Mouse (Mus musculus): ENCODE measurements around the gene Lrp6. TPM values are rescaled to one million over a fixed set of nuclear protein-coding genes. Genes with fewer than 3 reads are reported as not detected.
A peak's percentile ranks its signal among the peaks of the same experiment; 100 is the strongest.

Gene Lrp6
- polyA plus RNA-seq, 1 experiment from 2014 or later: 37.5 TPM

- Histone ChIP-seq H3K4me3 (replicated peaks) (no peak overlapping the region), H3K9me3 (replicated peaks) (no peaks in the 10 kb centered on the region), H3K4me1 (peaks cover 45% of the 10 kb centered on the region), H3K9ac (no peak overlapping the region), H3K27ac (peak overlapping the region; percentile 67), H3K4me2 (0 out of 2 replicates have a peak overlapping the region, but pooled peaks have one; percentile 9), H3K36me3 (peaks cover 9% of the 10 kb centered on the region), H3K27me3 (no peaks in the 10 kb centered on the region)
- ATAC-seq (replicated peaks; ENCODE audit: low FRiP score): peak; percentile 78
- 29% methylated on average over 10 of the region's 10 CpGs for WGBS
Observed at GRCm38 (mm10) chr6:134526821-134527595, 39.8 kb downstream of the Lrp6 start.

GRCm38 (mm10) chr6:134526275-134526674 lies 40.5 kb downstream of the Lrp6 start:
- H3K27me3 ChIP-seq: no peaks in the 10 kb centered on the region
- no peaks in the 10 kb centered on the region for H3K9me3 ChIP-seq (replicated peaks)
- no peak overlapping the region for H3K4me2 ChIP-seq
- no peak overlapping the region for H3K4me3 ChIP-seq (replicated peaks)
- peak overlapping the region; percentile 67 for H3K27ac ChIP-seq
- peaks cover 51% of the 10 kb centered on the region for H3K4me1 ChIP-seq
- ATAC-seq (replicated peaks; ENCODE audit: low FRiP score): no peak
- H3K9ac ChIP-seq: no peak overlapping the region
- H3K36me3 ChIP-seq: peaks cover 9% of the 10 kb centered on the region
- 55% methylated on average over 5 of the region's 5 CpGs for WGBS

GRCm38 (mm10) chr6:134521411-134521810 lies 45.4 kb downstream of the Lrp6 start:
- peak; percentile 67; the same call in 1 of the 2 replicates for ATAC-seq (replicated peaks; ENCODE audit: low FRiP score)
- peaks cover 6% of the 10 kb centered on the region; the same call in 1 of the 2 replicates for H3K36me3 ChIP-seq
- no peak overlapping the region for H3K4me3 ChIP-seq (replicated peaks)
- 0 out of 2 replicates have a peak overlapping the region, but pooled peaks have one; percentile 4 for H3K9ac ChIP-seq
- no peaks in the 10 kb centered on the region for H3K27me3 ChIP-seq
- no peaks in the 10 kb centered on the region for H3K9me3 ChIP-seq (replicated peaks)
- peak overlapping the region; percentile 63 for H3K27ac ChIP-seq
- H3K4me2 ChIP-seq: no peak overlapping the region
- H3K4me1 ChIP-seq: peaks cover 45% of the 10 kb centered on the region
- 42% methylated on average over 10 of the region's 10 CpGs for WGBS

- no peaks in the 10 kb centered on the region for H3K27me3 ChIP-seq
- H3K9me3 ChIP-seq (replicated peaks): no peaks in the 10 kb centered on the region
- no peak overlapping the region for H3K9ac ChIP-seq
- H3K4me3 ChIP-seq (replicated peaks): no peak overlapping the region
- no peak overlapping the region for H3K4me2 ChIP-seq
- H3K4me1 ChIP-seq: peaks cover 45% of the 10 kb centered on the region
- ATAC-seq (replicated peaks; ENCODE audit: low FRiP score): 0 out of 2 replicates have a peak, but pooled peaks have one; percentile 36
- H3K36me3 ChIP-seq: peaks cover 6% of the 10 kb centered on the region; the same call in 1 of the 2 replicates
- H3K27ac ChIP-seq: no peak overlapping the region
- 48% methylated on average over 3 of the region's 3 CpGs for WGBS
Observed at GRCm38 (mm10) chr6:134520821-134521220, 45.9 kb downstream of the Lrp6 start.

GRCm38 (mm10) chr6:134518450-134518849 lies 48.3 kb downstream of the Lrp6 start:
- 87% methylated on average over 5 of the region's 5 CpGs for WGBS
- Histone ChIP-seq H3K4me2 (no peak overlapping the region), H3K27ac (no peak overlapping the region), H3K9ac (no peak overlapping the region), H3K4me1 (peaks cover 43% of the 10 kb centered on the region), H3K9me3 (replicated peaks) (no peaks in the 10 kb centered on the region), H3K4me3 (replicated peaks) (no peak overlapping the region), H3K27me3 (no peaks in the 10 kb centered on the region), H3K36me3 (peaks cover 6% of the 10 kb centered on the region; the same call in 1 of the 2 replicates)
- ATAC-seq (replicated peaks; ENCODE audit: low FRiP score): no peak

GRCm38 (mm10) chr6:134517141-134517540 lies 49.6 kb downstream of the Lrp6 start:
- Histone ChIP-seq H3K4me2 (no peak overlapping the region), H3K4me1 (peaks cover 51% of the 10 kb centered on the region), H3K27ac (no peak overlapping the region), H3K36me3 (peaks cover 6% of the 10 kb centered on the region; the same call in 1 of the 2 replicates), H3K9me3 (replicated peaks) (no peaks in the 10 kb centered on the region), H3K27me3 (no peaks in the 10 kb centered on the region), H3K4me3 (replicated peaks) (no peak overlapping the region), H3K9ac (no peak overlapping the region)
- ATAC-seq (replicated peaks; ENCODE audit: low FRiP score): no peak
- WGBS: 53% methylated on average over 4 of the region's 4 CpGs

- peak; percentile 61; the same call in 1 of the 2 replicates for ATAC-seq (replicated peaks; ENCODE audit: low FRiP score)
- Histone ChIP-seq H3K9ac (no peak overlapping the region), H3K9me3 (replicated peaks) (no peaks in the 10 kb centered on the region), H3K4me1 (peaks cover 45% of the 10 kb centered on the region), H3K4me2 (no peak overlapping the region), H3K36me3 (peaks cover 6% of the 10 kb centered on the region; the same call in 1 of the 2 replicates), H3K27ac (no peak overlapping the region), H3K4me3 (replicated peaks) (no peak overlapping the region), H3K27me3 (no peaks in the 10 kb centered on the region)
- WGBS: 63% methylated on average over 4 of the region's 4 CpGs
Observed at GRCm38 (mm10) chr6:134515416-134515815, 51.3 kb downstream of the Lrp6 start.

- Histone ChIP-seq H3K27me3 (no peaks in the 10 kb centered on the region), H3K4me2 (no peak overlapping the region), H3K4me3 (replicated peaks) (no peak overlapping the region), H3K27ac (no peak overlapping the region), H3K4me1 (peaks cover 47% of the 10 kb centered on the region), H3K9me3 (replicated peaks) (no peaks in the 10 kb centered on the region), H3K9ac (no peak overlapping the region), H3K36me3 (no peaks in the 10 kb centered on the region)
- 49% methylated on average over 3 of the region's 3 CpGs for WGBS
- ATAC-seq (replicated peaks; ENCODE audit: low FRiP score): no peak
Observed at GRCm38 (mm10) chr6:134513896-134514510, 52.8 kb downstream of the Lrp6 start.

- no peak overlapping the region for H3K4me3 ChIP-seq (replicated peaks)
- ATAC-seq (replicated peaks; ENCODE audit: low FRiP score): no peak
- no peak overlapping the region for H3K27ac ChIP-seq
- WGBS: 67% methylated on average over 6 of the region's 6 CpGs
- no peak overlapping the region for H3K4me2 ChIP-seq
- H3K36me3 ChIP-seq: peaks cover 4% of the 10 kb centered on the region; the same call in 1 of the 2 replicates
- H3K9ac ChIP-seq: no peak overlapping the region
- H3K4me1 ChIP-seq: peaks cover 45% of the 10 kb centered on the region
- no peaks in the 10 kb centered on the region for H3K9me3 ChIP-seq (replicated peaks)
- no peaks in the 10 kb centered on the region for H3K27me3 ChIP-seq
Observed at GRCm38 (mm10) chr6:134513011-134513410, 53.8 kb downstream of the Lrp6 start.

- WGBS: 45% methylated on average over 2 of the region's 2 CpGs
- no peak for ATAC-seq (replicated peaks; ENCODE audit: low FRiP score)
Observed at GRCm38 (mm10) chr6:134512478-134512877, 54.3 kb downstream of the Lrp6 start.

GRCm38 (mm10) chr6:134511118-134511517 lies 55.6 kb downstream of the Lrp6 start:
- Histone ChIP-seq H3K27ac (0 out of 2 replicates have a peak overlapping the region, but pooled peaks have one; percentile 79), H3K4me2 (no peak overlapping the region), H3K4me1 (peaks cover 34% of the 10 kb centered on the region), H3K9me3 (replicated peaks) (no peaks in the 10 kb centered on the region), H3K36me3 (peaks cover 21% of the 10 kb centered on the region), H3K9ac (no peak overlapping the region), H3K4me3 (replicated peaks) (no peak overlapping the region), H3K27me3 (no peaks in the 10 kb centered on the region)
- no peak for ATAC-seq (replicated peaks; ENCODE audit: low FRiP score)

More at GRCm38 (mm10) chr6:134512478-134512877, 54.3 kb downstream of the Lrp6 start:
- H3K4me1 ChIP-seq: peaks cover 44% of the 10 kb centered on the region
- H3K27me3 ChIP-seq: no peaks in the 10 kb centered on the region
- no peak overlapping the region for H3K27ac ChIP-seq
- H3K4me2 ChIP-seq: no peak overlapping the region
- peaks cover 8% of the 10 kb centered on the region for H3K36me3 ChIP-seq
- H3K4me3 ChIP-seq (replicated peaks): no peak overlapping the region
- no peaks in the 10 kb centered on the region for H3K9me3 ChIP-seq (replicated peaks)
- H3K9ac ChIP-seq: no peak overlapping the region

- peak; percentile 16; the same call in 1 of the 2 replicates for ATAC-seq (replicated peaks; ENCODE audit: low FRiP score)
- Histone ChIP-seq H3K27me3 (no peaks in the 10 kb centered on the region), H3K36me3 (peaks cover 29% of the 10 kb centered on the region), H3K4me3 (replicated peaks) (peak overlapping the region; percentile 9; the same call in 1 of the 2 replicates), H3K27ac (peak overlapping the region; percentile 79), H3K4me1 (peaks cover 26% of the 10 kb centered on the region), H3K4me2 (peak overlapping the region; percentile 34), H3K9me3 (replicated peaks) (no peaks in the 10 kb centered on the region), H3K9ac (no peak overlapping the region)
- 38% methylated on average over 2 of the region's 2 CpGs for WGBS
Observed at GRCm38 (mm10) chr6:134510280-134510679, 56.5 kb downstream of the Lrp6 start.

All from kidney, embryonic 15.5 days (tissue).